Mouse (Mus musculus): Measurements from ENCODE around the gene Brd4.

Brd4 gene

DNA sequence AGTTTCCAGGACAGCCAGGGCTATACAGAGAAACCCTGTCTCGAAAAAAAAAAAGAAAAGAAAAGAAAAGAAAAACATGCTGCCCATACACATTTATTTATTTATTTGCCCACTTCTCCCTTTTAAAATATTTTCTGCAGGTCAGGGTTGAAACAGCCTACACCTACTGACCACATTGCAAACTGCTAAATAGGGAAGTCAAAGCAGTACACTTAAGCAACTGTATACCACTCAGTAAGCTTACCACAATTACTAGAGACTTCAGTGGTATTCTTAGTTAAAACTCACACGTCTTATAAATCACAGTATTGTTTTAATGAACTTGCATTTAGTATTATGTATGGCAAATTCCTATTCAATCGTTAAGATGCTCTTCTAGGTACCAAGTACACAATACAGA, 3.9 kb downstream of the Brd4 start:
- no peak for DNase-seq

- no peak for DNase-seq
Observed at GRCm38 (mm10) chr17:32277201-32277600, 7.3 kb downstream of the Brd4 start.

DNA sequence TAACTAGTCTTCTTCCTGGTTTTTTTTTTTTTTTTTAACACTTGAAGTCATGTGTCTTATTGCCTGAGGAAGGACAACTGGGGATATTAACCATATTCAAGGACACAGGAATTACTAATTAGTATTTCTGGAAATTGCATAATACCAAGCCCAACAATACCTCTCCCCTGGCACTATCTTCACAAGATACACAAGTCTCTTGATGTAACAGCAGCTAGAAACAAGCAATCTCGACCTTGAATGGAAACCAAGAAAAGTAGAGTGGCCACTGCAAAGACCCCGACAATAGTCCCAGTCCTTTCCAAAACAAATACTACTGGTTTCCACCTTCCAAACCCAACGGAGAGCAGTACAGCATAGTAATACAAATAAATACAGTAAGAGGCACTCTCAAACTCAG, 9.0 kb downstream of the Brd4 start:
- no peak for DNase-seq

DNA sequence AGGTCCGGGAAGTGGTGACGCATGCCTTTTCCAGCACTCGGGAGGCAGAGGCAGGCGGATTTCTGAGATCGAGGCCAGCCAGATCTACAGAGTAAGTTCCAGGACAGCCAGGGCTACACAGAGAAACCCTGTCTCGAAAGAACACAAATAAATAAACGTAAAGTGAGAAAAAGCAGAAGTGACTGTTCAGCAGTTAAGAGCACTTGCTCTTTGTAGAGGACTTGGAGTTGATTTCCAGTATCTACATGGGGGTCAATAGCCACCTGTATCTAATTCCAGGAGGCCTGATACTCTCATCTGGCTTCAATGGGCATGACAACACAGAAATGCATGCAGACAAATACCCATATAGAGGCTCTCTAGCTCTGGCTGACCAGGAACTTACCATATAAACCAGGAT, 15.4 kb downstream of the Brd4 start:
- no peak for DNase-seq

DNA sequence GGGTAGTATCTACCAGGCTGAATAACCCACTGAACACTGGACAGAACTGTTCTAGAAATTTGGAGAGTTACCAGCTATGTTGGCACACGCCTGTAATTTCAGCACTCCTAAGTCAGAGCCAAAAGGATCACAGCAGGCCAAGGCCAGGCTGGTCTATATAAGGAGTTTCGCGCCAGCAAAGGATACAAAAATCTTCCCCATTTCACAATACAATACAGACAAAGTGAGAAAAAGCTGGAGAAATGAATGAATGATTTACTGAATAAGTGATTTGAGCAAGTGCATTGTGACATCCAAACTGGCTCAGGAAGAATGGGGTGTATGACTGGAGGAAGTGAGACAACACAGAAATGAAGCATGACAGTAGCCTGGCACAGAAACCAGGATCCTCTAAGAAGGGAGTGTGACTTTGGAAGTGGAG, 16.0 kb downstream of the Brd4 start:
- DNase-seq, result no peak

GRCm38 (mm10) chr17:32268096-32268495, 16.4 kb downstream of the Brd4 start:
- no peak for DNase-seq

DNA sequence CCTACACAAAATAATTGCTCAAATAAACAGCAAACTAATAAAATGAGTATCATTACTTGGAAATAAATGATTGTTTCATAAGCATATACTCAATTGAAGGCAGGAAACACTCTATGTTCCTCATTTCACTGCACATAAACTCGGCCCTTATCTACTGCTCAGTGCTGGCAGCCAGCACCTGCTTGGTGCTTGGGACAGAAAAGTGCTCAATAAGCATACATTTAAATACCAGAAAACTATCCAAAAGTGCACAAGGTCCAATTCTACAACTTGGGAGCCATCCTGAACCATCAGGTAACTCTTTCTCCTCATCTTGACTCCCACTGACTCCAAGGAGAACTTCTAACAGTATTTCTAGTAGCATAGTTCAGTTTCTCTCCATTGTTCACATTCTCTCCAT, 16.9 kb downstream of the Brd4 start:
- DNase-seq, result no peak

DNA sequence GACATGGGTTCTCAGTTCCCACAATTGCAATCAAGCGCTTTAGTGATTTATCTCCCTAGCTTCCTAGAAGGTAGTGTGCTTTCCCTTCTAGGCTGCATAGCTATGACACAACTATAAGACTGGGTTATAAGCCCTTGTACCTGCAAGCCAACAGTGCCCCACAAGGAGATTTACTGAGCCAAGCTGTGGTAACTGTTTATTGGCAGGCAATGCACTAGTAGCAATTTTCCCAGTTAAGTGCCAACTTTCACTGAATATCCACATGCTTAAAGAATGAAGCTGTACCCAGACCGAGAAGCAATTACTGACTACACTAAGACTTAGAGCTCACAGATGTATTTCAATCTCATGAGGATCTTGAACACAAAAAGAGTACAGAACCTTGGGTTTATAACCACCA, 20.9 kb downstream of the Brd4 start:
- DNase-seq, result no peak

DNA sequence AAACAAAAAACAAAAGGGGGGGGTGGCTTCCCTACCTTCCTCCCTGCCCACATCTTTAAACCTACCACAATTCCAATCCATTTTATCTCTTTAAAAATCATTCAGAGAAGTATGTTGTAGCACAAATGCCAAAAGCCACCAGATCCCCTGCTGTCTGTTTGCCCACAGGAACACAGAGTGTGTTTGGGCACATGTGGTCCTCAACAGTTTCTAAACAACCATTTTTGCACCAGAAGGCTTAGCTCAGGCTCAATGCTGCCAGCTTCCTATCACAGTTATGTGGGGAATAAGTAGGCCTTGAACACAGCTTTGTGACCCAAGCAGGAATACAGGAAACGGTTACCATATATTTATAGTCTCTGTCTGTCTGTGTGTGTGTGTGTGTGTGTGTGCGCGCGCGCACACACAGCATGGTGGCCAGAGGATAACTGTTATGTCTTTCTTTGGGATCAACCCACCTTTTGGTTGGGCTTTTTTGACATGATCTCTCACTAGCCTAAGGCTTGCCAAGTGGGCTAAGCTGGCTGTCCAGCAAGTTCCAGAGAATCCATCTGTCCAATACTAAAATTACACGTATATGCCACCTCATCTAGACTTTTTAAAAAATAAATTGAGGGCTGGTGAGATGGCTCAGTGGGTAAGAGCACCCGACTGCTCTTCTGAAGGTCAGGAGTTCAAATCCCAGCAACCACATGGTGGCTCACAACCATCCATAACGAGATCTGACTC, 21.5 kb downstream of the Brd4 start:
- peak; percentile 85 for DNase-seq

DNA sequence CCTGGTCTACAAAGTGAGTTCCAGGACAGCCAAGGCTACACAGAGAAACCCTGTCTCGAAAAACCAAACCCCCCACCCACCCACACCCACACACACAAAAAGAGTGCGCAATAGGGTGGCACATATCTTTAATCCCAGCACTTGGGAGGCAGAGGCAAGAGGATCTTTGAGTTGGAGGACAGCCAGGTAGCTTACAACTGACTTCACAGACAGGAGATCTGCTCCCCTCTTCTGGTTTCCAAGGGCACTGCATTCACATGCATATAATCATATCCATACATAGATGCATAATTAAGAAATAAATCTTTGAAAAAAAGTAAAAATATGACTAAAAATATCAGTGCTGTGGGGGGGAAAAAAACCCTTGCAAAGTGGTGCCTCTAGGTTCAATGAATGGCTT, 25.7 kb downstream of the Brd4 start:
- no peak for DNase-seq

DNA sequence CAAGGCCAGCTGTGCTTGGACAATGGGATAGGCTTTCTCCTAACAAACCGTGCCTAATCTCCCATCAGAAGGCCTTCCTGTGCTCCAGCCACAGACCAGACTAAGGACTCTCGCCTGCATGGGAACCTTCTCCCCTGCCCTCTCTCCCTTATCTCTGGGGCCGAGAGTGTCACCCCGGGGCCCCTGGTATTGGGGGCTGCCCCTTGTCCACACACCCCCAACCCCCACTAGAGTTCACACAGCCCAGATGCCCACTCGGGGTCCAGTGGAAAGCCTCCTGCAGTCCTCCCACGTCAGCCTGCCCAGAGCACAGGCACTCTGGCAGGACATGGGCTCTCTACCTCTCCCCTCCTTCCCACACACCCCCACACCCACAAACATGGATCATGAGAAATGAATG, 26.6 kb downstream of the Brd4 start:
- DNase-seq, result no peak

DNA sequence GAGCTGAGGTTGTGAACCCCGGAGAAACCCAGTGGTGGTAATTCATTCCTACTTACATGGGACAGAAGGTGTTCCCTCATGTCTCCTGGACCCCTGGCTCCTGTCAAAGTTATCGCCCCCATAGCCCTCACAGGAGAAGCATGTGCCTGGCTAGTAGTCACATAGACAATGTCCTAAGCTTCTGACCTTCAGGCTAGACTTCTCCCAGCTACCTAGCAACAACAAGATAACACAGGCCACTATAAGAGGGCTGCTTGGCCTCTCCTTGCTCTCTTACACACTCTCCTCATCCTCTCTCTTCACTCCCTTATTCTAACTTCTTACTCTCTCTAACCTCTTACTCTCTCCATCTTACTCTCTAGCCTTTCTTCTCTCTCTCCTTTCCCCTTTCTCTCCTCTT, 27.1 kb downstream of the Brd4 start:
- no peak for DNase-seq

DNA sequence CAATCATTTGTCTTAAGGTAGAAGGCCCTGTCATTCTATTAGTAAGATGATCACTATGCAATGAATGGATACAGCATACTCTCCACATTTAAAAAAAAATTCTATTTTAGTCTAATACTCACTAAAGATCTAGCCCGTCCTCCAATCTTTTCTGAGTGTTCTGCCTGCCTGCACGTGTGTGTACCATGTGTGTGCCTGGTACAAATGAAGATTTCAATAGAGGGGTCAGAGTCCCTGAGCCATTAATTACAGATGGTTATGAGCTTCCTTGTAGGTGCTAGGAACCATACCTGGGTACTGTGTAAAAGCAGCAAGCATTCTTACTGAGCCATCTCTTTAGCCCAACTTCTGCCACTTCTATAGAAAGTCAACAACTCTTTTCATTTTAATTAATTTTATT, 27.6 kb downstream of the Brd4 start:
- DNase-seq, result no peak

- peak; percentile 9 for DNase-seq
Observed at GRCm38 (mm10) chr17:32253261-32253660, 31.3 kb downstream of the Brd4 start.

GRCm38 (mm10) chr17:32251827-32252470, 32.6 kb downstream of the Brd4 start:
- no peak for DNase-seq

- no peak for DNase-seq
Observed at GRCm38 (mm10) chr17:32250066-32250465, 34.5 kb downstream of the Brd4 start.

- no peak for DNase-seq
Observed at GRCm38 (mm10) chr17:32248192-32248591, 36.3 kb downstream of the Brd4 start.

DNA sequence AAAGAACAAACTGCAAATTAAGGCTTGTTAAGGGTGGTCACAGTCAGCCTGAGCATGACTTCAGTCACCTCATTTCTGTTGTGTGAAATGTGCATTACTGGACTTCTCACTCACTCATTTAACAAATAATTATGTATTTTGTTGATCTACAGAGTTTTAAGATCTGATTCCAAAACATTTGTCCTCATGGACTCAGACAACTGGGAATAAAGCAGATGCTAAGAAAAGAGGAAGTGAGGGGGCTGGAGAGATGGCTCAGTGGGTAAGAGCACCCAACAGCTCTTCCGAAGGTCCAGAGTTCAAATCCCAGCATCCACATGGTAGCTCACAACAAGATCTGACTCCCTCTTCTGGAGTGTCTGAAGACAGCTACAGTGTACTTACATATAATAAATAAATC, 36.9 kb downstream of the Brd4 start:
- DNase-seq, result no peak

- DNase-seq, result no peak
Observed at GRCm38 (mm10) chr17:32246117-32246516, 38.4 kb downstream of the Brd4 start.

- DNase-seq, result no peak
Observed at GRCm38 (mm10) chr17:32240881-32241531, 43.5 kb downstream of the Brd4 start.

GRCm38 (mm10) chr17:32238589-32238988, 45.9 kb downstream of the Brd4 start:
- DNase-seq, result no peak

DNA sequence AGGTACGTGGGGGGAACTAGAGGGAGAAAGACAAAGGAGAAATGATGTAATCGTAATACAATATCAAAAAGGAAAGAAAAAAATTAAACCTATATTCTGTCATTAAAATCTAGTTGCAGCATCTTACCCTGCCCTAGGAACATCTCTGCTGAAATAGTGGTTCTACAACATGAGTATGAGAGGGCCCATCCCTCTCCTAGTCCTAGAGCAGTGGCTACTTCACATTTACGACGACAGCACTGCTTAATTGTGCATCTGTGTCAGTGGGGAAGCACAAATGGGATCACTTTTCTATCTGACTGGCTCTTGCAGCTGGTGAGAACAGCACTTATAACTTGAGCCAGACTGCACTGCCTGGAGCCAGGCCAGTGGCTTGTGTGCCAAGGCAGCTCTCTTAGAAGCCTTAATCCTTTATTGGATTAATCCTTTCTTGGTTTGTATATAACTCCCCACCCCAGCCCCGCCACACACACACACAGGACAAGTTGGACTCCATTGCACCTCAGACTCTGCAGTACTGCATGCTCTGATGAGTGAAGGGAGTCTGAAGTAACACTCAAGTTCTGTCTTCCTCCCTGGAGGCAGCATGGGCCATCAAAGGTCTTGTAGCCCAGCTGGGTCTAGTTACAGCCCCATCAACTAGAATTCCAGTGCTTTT, 48.9 kb downstream of the Brd4 start:
- DNase-seq, result peak; percentile 68

DNA sequence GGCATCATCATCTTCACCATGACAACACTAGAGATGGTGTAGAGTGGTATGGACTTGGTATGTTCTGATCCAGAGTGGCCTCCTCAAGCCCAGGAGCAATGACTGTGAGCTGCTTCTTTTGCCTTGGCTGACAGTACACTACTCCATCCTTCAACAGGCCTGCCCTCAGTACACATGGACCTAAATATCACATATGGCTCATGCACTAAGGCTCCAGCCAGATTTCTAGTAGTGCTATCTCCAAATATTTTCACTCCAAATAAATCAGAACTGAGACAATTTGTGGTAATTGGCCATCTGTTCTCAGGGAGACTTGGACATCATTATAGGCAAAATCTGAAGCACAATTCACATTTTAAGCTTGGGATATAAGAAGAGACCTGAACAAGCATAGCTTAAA, 51.3 kb downstream of the Brd4 start:
- DNase-seq, result no peak

- DNase-seq, result no peak
Observed at GRCm38 (mm10) chr17:32229256-32229655, 55.3 kb downstream of the Brd4 start.

Measured in layer of hippocampus, adult 9-11 months (tissue).